Comparison of ENCODE assay signal across 34 mouse cellular contexts in genomic region chr11:95098346-95099095, GRCm38 (mm10). TPM values are rescaled to one million over a fixed set of nuclear protein-coding genes. Genes with fewer than 3 reads are reported as not detected.
DNase-seq lines count a peak whose midpoint lies in the region; ATAC-seq and TF ChIP-seq lines count a peak whose summit lies in the region.
"Had no signal": no experiment of that assay in that cellular context is flagged by ENCODE, and none has a peak within 500 bp of the region (broad histone marks: within the 10 kb centered on the region; RNA-seq: fewer than 3 reads in every experiment).

No protein-coding gene starts in this region.

- ATAC-seq in intestine, embryonic 14.5 days (replicated peaks; ENCODE audit: low FRiP score, low TSS enrichment, low read depth), result no peak
- no peak for ATAC-seq in intestine, postnatal 0 days
- no peak for ATAC-seq in intestine, embryonic 15.5 days
- ATAC-seq in forebrain, embryonic 16.5 days, result no peak
- ATAC-seq: hindbrain, postnatal 0 days had no signal

- DNase-seq in intestine, embryonic 14.5 days (ENCODE audit: low spot score), result no peak
- no peak for DNase-seq in heart, embryonic 10.5 days (ENCODE audit: low spot score)
- DNase-seq in urinary bladder, postnatal 25 days (ENCODE audit: low spot score), result no peak
- DNase-seq: adrenal gland, postnatal 25 days; B cell, adult 2 months; cerebellum, adult 11-12 months; cerebellum, adult 9-11 months; embryo, embryonic 11 days; heart, adult 2 months; heart, postnatal 14 days; kidney, adult 18-20 months; kidney, postnatal 25 days; liver, embryonic 13.5 days; lung, adult 18-20 months; lung, postnatal 10 days; midbrain, embryonic 14.5 days; right cerebral cortex, postnatal 25 days; thymus, adult 18-20 months; thymus, postnatal 25 days had no signal

- H3K4me1 ChIP-seq in intestine, embryonic 14.5 days (replicated peaks; ENCODE audit: control insufficient read depth, insufficient read depth, low read length), result peaks cover 29% of the 10 kb centered on the region
- H3K4me1 ChIP-seq in intestine, postnatal 0 days (replicated peaks; ENCODE audit: control insufficient read depth, insufficient read depth, low read length), result no peaks in the 10 kb centered on the region; the same call in none of the 2 replicates
- peaks cover 35% of the 10 kb centered on the region for H3K4me1 ChIP-seq in intestine, embryonic 15.5 days (replicated peaks)
- peaks cover 29% of the 10 kb centered on the region for H3K4me1 ChIP-seq in heart, embryonic 10.5 days
- H3K4me1 ChIP-seq in forebrain, embryonic 16.5 days (replicated peaks; ENCODE audit: control insufficient read depth, insufficient read depth, low read length), result no peaks in the 10 kb centered on the region; the same call in 1 of the 2 replicates

- H3ac ChIP-seq in C2C12 (ENCODE audit: control insufficient read depth, insufficient read length, low read depth), result no peak overlapping the region

- H3K9ac ChIP-seq in intestine, embryonic 14.5 days (ENCODE audit: low read length), result no peak overlapping the region
- H3K9ac ChIP-seq in intestine, postnatal 0 days (ENCODE audit: low read depth, low read length), result no peak overlapping the region
- H3K9ac ChIP-seq in intestine, embryonic 15.5 days, result no peak overlapping the region
- H3K9ac ChIP-seq in forebrain, embryonic 16.5 days (replicated peaks; ENCODE audit: low read depth, low read length), result no peak overlapping the region
- H3K9ac ChIP-seq: forebrain, embryonic 12.5 days; kidney, embryonic 15.5 days; limb, embryonic 13.5 days; liver, embryonic 13.5 days; neural tube, embryonic 15.5 days; stomach, embryonic 15.5 days had no signal

- TF ChIP-seq CTCF in intestine, postnatal 0 days (IDR thresholded peaks at IDR 0.05; ENCODE audit: low read depth), result no peak
- TF ChIP-seq CTCF in C2C12 (IDR thresholded peaks at IDR 0.05; ENCODE audit: control insufficient read depth, insufficient read depth, insufficient read length), result no peak

- no peaks in the 10 kb centered on the region for H3K79me3 ChIP-seq in C2C12 (ENCODE audit: low read depth)

- H3K27ac ChIP-seq in intestine, embryonic 14.5 days (ENCODE audit: low read depth), result peak overlapping the region; percentile 38; the same call in 1 of the 2 replicates
- no peak overlapping the region for H3K27ac ChIP-seq in intestine, postnatal 0 days (ENCODE audit: low read depth, low read length)
- 0 out of 2 replicates have a peak overlapping the region, but pooled peaks have one; percentile 2 for H3K27ac ChIP-seq in intestine, embryonic 15.5 days
- no peak overlapping the region for H3K27ac ChIP-seq in heart, embryonic 10.5 days
- no peak overlapping the region for H3K27ac ChIP-seq in forebrain, embryonic 16.5 days (ENCODE audit: low read length)
- H3K27ac ChIP-seq: forebrain, embryonic 12.5 days; heart, adult 2 months; hindbrain, postnatal 0 days; layer of hippocampus, adult 2 months; left cerebral cortex, adult 2 months; limb, embryonic 13.5 days; liver, embryonic 13.5 days; neural tube, embryonic 15.5 days had no signal

- no peak overlapping the region for H3K4me3 ChIP-seq in intestine, embryonic 14.5 days (ENCODE audit: low read depth, low read length)
- no peak overlapping the region for H3K4me3 ChIP-seq in intestine, postnatal 0 days (ENCODE audit: low read depth, low read length)
- no peak overlapping the region for H3K4me3 ChIP-seq in C2C12 (ENCODE audit: insufficient read depth, poor library complexity, severe bottlenecking)
- H3K4me3 ChIP-seq in intestine, embryonic 15.5 days (replicated peaks), result no peak overlapping the region
- H3K4me3 ChIP-seq in heart, embryonic 10.5 days, result no peak overlapping the region
- no peak overlapping the region for H3K4me3 ChIP-seq in forebrain, embryonic 16.5 days (replicated peaks; ENCODE audit: low read length)
- H3K4me3 ChIP-seq: forebrain, embryonic 12.5 days; heart, adult 2 months; kidney, embryonic 15.5 days; layer of hippocampus, adult 2 months; left cerebral cortex, adult 2 months; limb, embryonic 13.5 days; liver, embryonic 13.5 days; neural tube, embryonic 15.5 days; stomach, embryonic 15.5 days had no signal

- no peaks in the 10 kb centered on the region for H3K27me3 ChIP-seq in intestine, embryonic 14.5 days (replicated peaks; ENCODE audit: control insufficient read depth, insufficient read depth, low read length)
- no peaks in the 10 kb centered on the region for H3K27me3 ChIP-seq in intestine, postnatal 0 days (replicated peaks; ENCODE audit: control insufficient read depth, insufficient read depth, low read length)
- H3K27me3 ChIP-seq in C2C12 (ENCODE audit: control insufficient read depth, insufficient read depth, insufficient read length), result no peaks in the 10 kb centered on the region
- H3K27me3 ChIP-seq in intestine, embryonic 15.5 days (replicated peaks), result no peaks in the 10 kb centered on the region
- H3K27me3 ChIP-seq in heart, embryonic 10.5 days (ENCODE audit: insufficient read depth, poor library complexity, severe bottlenecking), result no peaks in the 10 kb centered on the region
- no peaks in the 10 kb centered on the region for H3K27me3 ChIP-seq in forebrain, embryonic 16.5 days (replicated peaks; ENCODE audit: control insufficient read depth, insufficient read depth, low read length)
- H3K27me3 ChIP-seq: forebrain, embryonic 12.5 days; neural tube, embryonic 15.5 days; stomach, embryonic 15.5 days had no signal

- no peaks in the 10 kb centered on the region for H3K9me3 ChIP-seq in intestine, embryonic 14.5 days (ENCODE audit: control insufficient read depth, low read length)
- H3K9me3 ChIP-seq in intestine, postnatal 0 days (ENCODE audit: control insufficient read depth), result 0 out of 2 replicates have a peak, but pooled peaks cover 3% of the 10 kb centered on the region
- no peaks in the 10 kb centered on the region for H3K9me3 ChIP-seq in intestine, embryonic 15.5 days
- no peaks in the 10 kb centered on the region for H3K9me3 ChIP-seq in heart, embryonic 10.5 days
- no peaks in the 10 kb centered on the region for H3K9me3 ChIP-seq in forebrain, embryonic 16.5 days (ENCODE audit: control insufficient read depth, low read length)
- H3K9me3 ChIP-seq: forebrain, embryonic 12.5 days; G1E; kidney, embryonic 15.5 days; limb, embryonic 13.5 days; liver, embryonic 13.5 days; neural tube, embryonic 15.5 days; stomach, embryonic 15.5 days had no signal

- no peak overlapping the region for H3K4me2 ChIP-seq in intestine, embryonic 14.5 days (ENCODE audit: low read length)
- no peak overlapping the region for H3K4me2 ChIP-seq in intestine, postnatal 0 days (replicated peaks; ENCODE audit: low read depth)
- H3K4me2 ChIP-seq in intestine, embryonic 15.5 days (replicated peaks), result no peak overlapping the region
- H3K4me2 ChIP-seq in forebrain, embryonic 16.5 days (ENCODE audit: low read length), result no peak overlapping the region
- H3K4me2 ChIP-seq: forebrain, embryonic 12.5 days; kidney, embryonic 15.5 days; limb, embryonic 13.5 days; liver, embryonic 13.5 days; neural tube, embryonic 15.5 days; stomach, embryonic 15.5 days had no signal

- 72% methylated on average over 5 of the region's 5 CpGs for WGBS in intestine, embryonic 14.5 days
- WGBS in intestine, postnatal 0 days, result 72% methylated on average over 5 of the region's 5 CpGs
- 71% methylated on average over 5 of the region's 5 CpGs for WGBS in intestine, embryonic 15.5 days
- 83% methylated on average over 5 of the region's 5 CpGs for WGBS in heart, embryonic 10.5 days
- 81% methylated on average over 5 of the region's 5 CpGs for WGBS in forebrain, embryonic 16.5 days

- H3K36me3 ChIP-seq in intestine, embryonic 14.5 days (ENCODE audit: control insufficient read depth, insufficient read depth, low read length), result no peaks in the 10 kb centered on the region
- H3K36me3 ChIP-seq in intestine, postnatal 0 days (ENCODE audit: control insufficient read depth, insufficient read depth), result no peaks in the 10 kb centered on the region
- H3K36me3 ChIP-seq in C2C12 (ENCODE audit: control insufficient read depth, insufficient read depth), result no peaks in the 10 kb centered on the region
- H3K36me3 ChIP-seq in intestine, embryonic 15.5 days, result no peaks in the 10 kb centered on the region
- H3K36me3 ChIP-seq in heart, embryonic 10.5 days, result no peaks in the 10 kb centered on the region
- no peaks in the 10 kb centered on the region for H3K36me3 ChIP-seq in forebrain, embryonic 16.5 days (ENCODE audit: control insufficient read depth, insufficient read depth)
- H3K36me3 ChIP-seq: forebrain, embryonic 12.5 days; G1E; kidney, embryonic 15.5 days; limb, embryonic 13.5 days; liver, embryonic 13.5 days; neural tube, embryonic 15.5 days; stomach, embryonic 15.5 days had no signal

- no peaks in the 10 kb centered on the region for H3K79me2 ChIP-seq in C2C12 (ENCODE audit: control insufficient read depth, insufficient read depth)

RNA-seq across cellular contexts. Expression of gene Dlx3, which starts 21.4 kb away (rescaled TPM):
- 0.72 and 0.91 TPM in 2 replicates for polyA plus RNA-seq in intestine, embryonic 14.5 days (2014; fragmentation: Nextera tagmentation; extraction: Ambion mirVana)
- 0.30 and 0.44 TPM in 2 replicates for polyA plus RNA-seq in intestine, postnatal 0 days (2015; fragmentation: Nextera tagmentation; extraction: Ambion mirVana)
- 31.8 TPM for polyA plus RNA-seq in C2C12 (2012; fragmentation: generic; extraction: Trizol)
- polyA plus RNA-seq in intestine, embryonic 15.5 days (2015; fragmentation: Nextera tagmentation; extraction: Ambion mirVana), result 0.60 and 0.88 TPM in 2 replicates
- 3.2 and 5.9 TPM in 2 replicates for polyA plus RNA-seq in heart, embryonic 10.5 days (2016; fragmentation: Nextera tagmentation; extraction: Ambion mirVana)
- polyA plus RNA-seq in forebrain, embryonic 16.5 days (2015; fragmentation: Nextera tagmentation; extraction: Ambion mirVana), result 0.10 and 0.27 TPM in 2 replicates
- polyA plus RNA-seq: G1E; heart, adult 2 months; heart, embryonic 14.5 days had no signal

RNA-seq across cellular contexts. Expression of gene Itga3, which starts 21.9 kb away (rescaled TPM):
- 24.1 and 29.0 TPM in 2 replicates for polyA plus RNA-seq in intestine, embryonic 14.5 days (2014; fragmentation: Nextera tagmentation; extraction: Ambion mirVana)
- polyA plus RNA-seq in intestine, postnatal 0 days (2015; fragmentation: Nextera tagmentation; extraction: Ambion mirVana), result 51.3 and 57.9 TPM in 2 replicates
- 51.1 TPM for polyA plus RNA-seq in C2C12 (2012; fragmentation: generic; extraction: Trizol)
- 32.8 and 35.6 TPM in 2 replicates for polyA plus RNA-seq in intestine, embryonic 15.5 days (2015; fragmentation: Nextera tagmentation; extraction: Ambion mirVana)
- polyA plus RNA-seq in heart, embryonic 10.5 days (2016; fragmentation: Nextera tagmentation; extraction: Ambion mirVana), result 11.5 and 13.8 TPM in 2 replicates
- polyA plus RNA-seq in forebrain, embryonic 16.5 days (2015; fragmentation: Nextera tagmentation; extraction: Ambion mirVana), result 6.3 and 8.5 TPM in 2 replicates
- polyA plus RNA-seq: G1E had no signal

RNA-seq across cellular contexts. Expression of gene Dlx4, which starts 47.5 kb away (rescaled TPM):
- polyA plus RNA-seq in intestine, embryonic 14.5 days (2014; fragmentation: Nextera tagmentation; extraction: Ambion mirVana), result not detected in 2 replicates
- not detected in 2 replicates for polyA plus RNA-seq in intestine, postnatal 0 days (2015; fragmentation: Nextera tagmentation; extraction: Ambion mirVana)
- 0.37 TPM for polyA plus RNA-seq in C2C12 (2012; fragmentation: generic; extraction: Trizol)
- polyA plus RNA-seq in intestine, embryonic 15.5 days (2015; fragmentation: Nextera tagmentation; extraction: Ambion mirVana), result 0.10 and 0.16 TPM in 2 replicates
- 0.43 and 1.2 TPM in 2 replicates for polyA plus RNA-seq in heart, embryonic 10.5 days (2016; fragmentation: Nextera tagmentation; extraction: Ambion mirVana)
- polyA plus RNA-seq in forebrain, embryonic 16.5 days (2015; fragmentation: Nextera tagmentation; extraction: Ambion mirVana), result 0.10 TPM in 1 of 2 replicates, not detected in the other
- polyA plus RNA-seq: G1E; heart, embryonic 14.5 days; hindbrain, embryonic 11.5 days; kidney, embryonic 15.5 days; neural tube, embryonic 15.5 days had no signal

RNA-seq across cellular contexts. Expression of gene Pdk2, which starts 57.4 kb away (rescaled TPM):
- polyA plus RNA-seq in intestine, embryonic 14.5 days (2014; fragmentation: Nextera tagmentation; extraction: Ambion mirVana), result 26.4 and 29.6 TPM in 2 replicates
- polyA plus RNA-seq in intestine, postnatal 0 days (2015; fragmentation: Nextera tagmentation; extraction: Ambion mirVana), result 53.2 and 57.4 TPM in 2 replicates
- 1.8 TPM for polyA plus RNA-seq in C2C12 (2012; fragmentation: generic; extraction: Trizol)
- 30.8 and 31.2 TPM in 2 replicates for polyA plus RNA-seq in intestine, embryonic 15.5 days (2015; fragmentation: Nextera tagmentation; extraction: Ambion mirVana)
- 27.4 and 41.1 TPM in 2 replicates for polyA plus RNA-seq in heart, embryonic 10.5 days (2016; fragmentation: Nextera tagmentation; extraction: Ambion mirVana)
- 27.6 and 29.2 TPM in 2 replicates for polyA plus RNA-seq in forebrain, embryonic 16.5 days (2015; fragmentation: Nextera tagmentation; extraction: Ambion mirVana)

Comparison
In these comparisons a context has a peak if more than half of its experiments do, and no peak if none do; other contexts are left out.
1. H3K27ac ChIP-seq: peak in intestine, embryonic 14.5 days (single experiment) and intestine, embryonic 15.5 days (single experiment); none in intestine, postnatal 0 days (single experiment), heart, embryonic 10.5 days (single experiment) and forebrain, embryonic 16.5 days (single experiment).